Mouse (Mus musculus): ENCODE data around the gene Gpr139. TPM values are rescaled to one million over a fixed set of nuclear protein-coding genes. Genes with fewer than 3 reads are reported as not detected.

Gpr139 gene
- not detected for polyA plus RNA-seq (2014; fragmentation: Illumina TruSeq; extraction: RNeasy Lipid Tissue Mini Kit (QIAGEN cat#74804))

GRCm38 (mm10) chr7:119184341-119185143 is at the start of gene Gpr139:
Gene Gpr139 (minus strand): TSS chr7:119184603.

Other genes with a start within 250 kb of the Gpr139 start
- gene Gprc5b, start 189.4 kb downstream of the Gpr139 start, polyA plus RNA-seq (2014; fragmentation: Illumina TruSeq; extraction: RNeasy Lipid Tissue Mini Kit (QIAGEN cat#74804)): 17.7 TPM